Mouse (Mus musculus): ENCODE measurements around the gene Gm20388.

DNA sequence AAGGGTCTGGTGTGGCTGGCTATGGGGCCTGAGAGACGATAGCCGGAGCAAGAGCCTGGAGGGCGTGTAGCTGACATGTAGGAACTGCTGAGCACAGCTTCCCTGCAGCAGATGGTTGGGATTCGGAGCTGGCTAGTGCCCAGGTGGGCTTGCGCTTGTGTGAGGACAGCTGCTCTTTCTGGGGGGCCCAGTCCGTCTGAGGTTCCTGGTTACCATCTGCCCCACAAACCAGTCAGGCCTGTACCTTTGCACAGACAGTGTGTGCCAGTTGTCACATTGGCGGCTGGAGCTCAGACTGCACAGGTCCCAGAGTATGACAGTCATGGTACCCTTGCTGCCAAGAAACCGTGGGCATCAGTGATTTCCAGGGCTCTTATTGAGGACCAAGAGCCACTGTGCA, 2397.2 kb downstream of the Gm20388 start:
- no peak for TF ChIP-seq CTCF (IDR thresholded peaks at IDR 0.05; ENCODE audit: low read depth, low read length)
- TF ChIP-seq GATA1 (IDR thresholded peaks at IDR 0.05; ENCODE audit: borderline replicate concordance, low read length) = no peak
- TF ChIP-seq POLR2AphosphoS5 (IDR thresholded peaks at IDR 0.05; ENCODE audit: insufficient replicate concordance, low read depth, low read length) = no peak

All from G1E (cell line).